Mouse (Mus musculus): Measurements from ENCODE around the gene Hephl1. TPM values are rescaled to one million over a fixed set of nuclear protein-coding genes. Genes with fewer than 3 reads are reported as not detected.

The Hephl1 gene
- polyA plus RNA-seq, 1 experiment from 2014 or later = not detected

- no peaks in the 10 kb centered on the region for H3K9me3 ChIP-seq (replicated peaks)
- 59% methylated on average over 10 of the region's 10 CpGs for WGBS
- no peaks in the 10 kb centered on the region for H3K27me3 ChIP-seq
- no peak overlapping the region for H3K4me3 ChIP-seq
- peaks cover 21% of the 10 kb centered on the region for H3K4me1 ChIP-seq
- H3K9ac ChIP-seq = no peak overlapping the region
- H3K27ac ChIP-seq = peak overlapping the region; percentile 68; the same call in 1 of the 2 replicates
- no peak overlapping the region for H3K4me2 ChIP-seq
- no peak; the same call in 1 of the 2 replicates for ATAC-seq
- H3K36me3 ChIP-seq (ENCODE audit: poor library complexity, severe bottlenecking) = peaks cover 49% of the 10 kb centered on the region
These were observed 108.1 kb downstream of the Hephl1 start for GRCm38 (mm10) chr9:15003676-15004297.

GRCm38 (mm10) chr9:15002995-15003613, 108.8 kb downstream of the Hephl1 start:
- peak; percentile 66 for ATAC-seq

More at GRCm38 (mm10) chr9:15002995-15003613, 108.8 kb downstream of the Hephl1 start:
- Histone ChIP-seq H3K36me3 (ENCODE audit: poor library complexity, severe bottlenecking) (peaks cover 42% of the 10 kb centered on the region), H3K4me2 (no peak overlapping the region), H3K27ac (peak overlapping the region; percentile 68; the same call in 1 of the 2 replicates), H3K4me3 (no peak overlapping the region), H3K9ac (no peak overlapping the region), H3K27me3 (no peaks in the 10 kb centered on the region), H3K9me3 (replicated peaks) (no peaks in the 10 kb centered on the region), H3K4me1 (peaks cover 21% of the 10 kb centered on the region)
- 10% methylated on average over 6 of the region's 6 CpGs for WGBS

Other genes with a start within 250 kb of the Hephl1 start
- gene Izumo1r, start 208.2 kb downstream of the Hephl1 start, polyA plus RNA-seq (2015; fragmentation: Nextera tagmentation; extraction: Ambion mirVana) = not detected in 2 replicates
- 94.1 and 101 TPM in 2 replicates for gene Panx1, start 66.6 kb downstream of the Hephl1 start, polyA plus RNA-seq (2015; fragmentation: Nextera tagmentation; extraction: Ambion mirVana)
- gene Vstm5, start 126.9 kb upstream of the Hephl1 start, polyA plus RNA-seq (2015; fragmentation: Nextera tagmentation; extraction: Ambion mirVana) = 2.7 and 4.4 TPM in 2 replicates
- gene Med17, start 167.8 kb upstream of the Hephl1 start, polyA plus RNA-seq (2015; fragmentation: Nextera tagmentation; extraction: Ambion mirVana) = 40.1 and 44.4 TPM in 2 replicates
- gene Taf1d, start 194.1 kb upstream of the Hephl1 start, polyA plus RNA-seq (2015; fragmentation: Nextera tagmentation; extraction: Ambion mirVana) = 64.8 and 66.2 TPM in 2 replicates
- gene 4931406C07Rik, start 194.3 kb upstream of the Hephl1 start, polyA plus RNA-seq (2015; fragmentation: Nextera tagmentation; extraction: Ambion mirVana) = 9.3 and 10.0 TPM in 2 replicates
- gene Cep295, start 245.7 kb upstream of the Hephl1 start, polyA plus RNA-seq (2015; fragmentation: Nextera tagmentation; extraction: Ambion mirVana) = 19.2 and 19.3 TPM in 2 replicates